Mouse (Mus musculus) embryonic facial prominence, embryonic 11.5 days (tissue): ENCODE measurements around the gene Osbpl9. TPM values are rescaled to one million over a fixed set of nuclear protein-coding genes. Genes with fewer than 3 reads are reported as not detected.

Source experiments
- ATAC-seq: fragments of 200-750 bp; cut with Nextera tagmentation; replicated peaks from 2 replicates; pipeline ENCODE4 v1.8.0; 2017; ENCODE audit warnings: low read depth; ENCODE audit not compliant: insufficient number of reproducible peaks, low FRiP score, low TSS enrichment
- DNase-seq: peaks from one replicate; pipeline ENCODE4 v3.0.0-alpha.2; 2015; ENCODE audit warnings: low spot score
- H3K27ac ChIP-seq: fragments of 300-500 bp; sonication (generic); replicated peaks from 2 replicates; pipeline ENCODE4 v1.5.1; 2014; ENCODE audit warnings: mild to moderate bottlenecking, low read depth, low read length, control low read depth
- H3K27me3 ChIP-seq: fragments of 300-500 bp; sonication (generic); 2 replicates; pipeline ENCODE4 v1.6.1; 2014; ENCODE audit warnings: mild to moderate bottlenecking, low read length, moderate library complexity, mixed read lengths; ENCODE audit not compliant: control insufficient read depth, insufficient read depth
- H3K36me3 ChIP-seq: fragments of 300-500 bp; sonication (generic); replicated peaks from 2 replicates; pipeline ENCODE4 v1.6.1; 2014; ENCODE audit warnings: low read depth, mild to moderate bottlenecking, low read length, moderate library complexity, mixed read lengths; ENCODE audit not compliant: control insufficient read depth, insufficient read depth
- H3K4me1 ChIP-seq: fragments of 300-500 bp; sonication (generic); 2 replicates; pipeline ENCODE4 v1.6.1; 2014; ENCODE audit warnings: low read length, mixed read lengths; ENCODE audit not compliant: control insufficient read depth, insufficient read depth
- H3K4me2 ChIP-seq: fragments of 300-500 bp; sonication (generic); 2 replicates; pipeline ENCODE4 v1.6.1; 2014; ENCODE audit warnings: low read depth, mild to moderate bottlenecking, control low read depth, low read length, moderate library complexity
- H3K4me3 ChIP-seq: fragments of 300-500 bp; sonication (generic); 2 replicates; pipeline ENCODE4 v1.5.1; 2014; ENCODE audit warnings: low read depth, low read length, control low read depth
- H3K9ac ChIP-seq: fragments of 300-500 bp; sonication (generic); replicated peaks from 2 replicates; pipeline ENCODE4 v1.6.1; 2014; ENCODE audit warnings: mild to moderate bottlenecking, control low read depth, low read length
- H3K9me3 ChIP-seq: fragments of 300-500 bp; sonication (generic); replicated peaks from 2 replicates; pipeline ENCODE4 v1.6.1; 2016; ENCODE audit warnings: mild to moderate bottlenecking, low read length, inconsistent platforms, mixed read lengths; ENCODE audit not compliant: control insufficient read depth
- WGBS: fragments of 180-500 bp; shearing (Covaris S2); extraction: QIAGEN DNeasy Blood & Tissue Kit; methylation state at CpG from one replicate; pipeline ENCODE4 v1.1.7; 2014; 5-methylcytosine and 5-hydroxymethylcytosine counted together
- polyA plus RNA-seq: library from polyadenylated mRNA; unstranded; fragments of >200 nt; fragmentation: Nextera tagmentation; extraction: Ambion mirVana; gene quantifications from 2 replicates; pipeline ENCODE4 v1.2.1, GENCODE M21; 2014

Gene Osbpl9
- polyA plus RNA-seq, 1 experiment from 2014 or later, result 81.0 TPM

GRCm38 (mm10) chr4:109165521-109166173 is 36.4 kb downstream of the Osbpl9 start:
- ATAC-seq, result no peak
- 41% methylated on average over 12 of the region's 12 CpGs for WGBS

GRCm38 (mm10) chr4:109156481-109157261 is 45.4 kb downstream of the Osbpl9 start:
- H3K27ac ChIP-seq, result no peak overlapping the region
- H3K27me3 ChIP-seq, result no peaks in the 10 kb centered on the region
- no peaks in the 10 kb centered on the region for H3K36me3 ChIP-seq
- no peaks in the 10 kb centered on the region for H3K4me1 ChIP-seq
- WGBS, result 32% methylated on average over 24 of the region's 24 CpGs
- H3K4me3 ChIP-seq, result no peak overlapping the region
- H3K9ac ChIP-seq, result no peak overlapping the region
- 0 out of 2 replicates have a peak overlapping the region, but pooled peaks have one; percentile 5 for H3K4me2 ChIP-seq
- no peak; the same call in 1 of the 2 replicates for ATAC-seq
- DNase-seq, result peak; percentile 47
- H3K9me3 ChIP-seq, result no peaks in the 10 kb centered on the region

More at GRCm38 (mm10) chr4:109165521-109166173, 36.4 kb downstream of the Osbpl9 start:
- no peaks in the 10 kb centered on the region for H3K9me3 ChIP-seq
- no peak overlapping the region for H3K4me2 ChIP-seq
- no peaks in the 10 kb centered on the region for H3K36me3 ChIP-seq
- H3K4me3 ChIP-seq, result no peak overlapping the region
- DNase-seq, result peak; percentile 90
- H3K9ac ChIP-seq, result no peak overlapping the region
- no peak overlapping the region for H3K27ac ChIP-seq
- no peaks in the 10 kb centered on the region for H3K27me3 ChIP-seq
- H3K4me1 ChIP-seq, result no peaks in the 10 kb centered on the region

GRCm38 (mm10) chr4:109156073-109156472 is 46.0 kb downstream of the Osbpl9 start:
- H3K27ac ChIP-seq, result no peak overlapping the region
- H3K36me3 ChIP-seq, result no peaks in the 10 kb centered on the region
- H3K4me1 ChIP-seq, result no peaks in the 10 kb centered on the region
- DNase-seq, result no peak
- ATAC-seq, result no peak
- H3K4me3 ChIP-seq, result no peak overlapping the region
- no peak overlapping the region for H3K4me2 ChIP-seq
- WGBS, result 85% methylated on average over 6 of the region's 6 CpGs
- H3K9ac ChIP-seq, result no peak overlapping the region
- H3K27me3 ChIP-seq, result no peaks in the 10 kb centered on the region
- H3K9me3 ChIP-seq, result no peaks in the 10 kb centered on the region

GRCm38 (mm10) chr4:109150214-109150613 is 51.9 kb downstream of the Osbpl9 start:
- H3K4me2 ChIP-seq, result no peak overlapping the region
- H3K4me3 ChIP-seq, result no peak overlapping the region
- H3K36me3 ChIP-seq, result no peaks in the 10 kb centered on the region
- DNase-seq (no peak), ATAC-seq (no peak)
- H3K9me3 ChIP-seq, result no peaks in the 10 kb centered on the region
- H3K9ac ChIP-seq, result no peak overlapping the region
- 64% methylated on average over 2 of the region's 2 CpGs for WGBS
- H3K4me1 ChIP-seq, result no peaks in the 10 kb centered on the region
- H3K27ac ChIP-seq, result no peak overlapping the region
- H3K27me3 ChIP-seq, result no peaks in the 10 kb centered on the region

DNA sequence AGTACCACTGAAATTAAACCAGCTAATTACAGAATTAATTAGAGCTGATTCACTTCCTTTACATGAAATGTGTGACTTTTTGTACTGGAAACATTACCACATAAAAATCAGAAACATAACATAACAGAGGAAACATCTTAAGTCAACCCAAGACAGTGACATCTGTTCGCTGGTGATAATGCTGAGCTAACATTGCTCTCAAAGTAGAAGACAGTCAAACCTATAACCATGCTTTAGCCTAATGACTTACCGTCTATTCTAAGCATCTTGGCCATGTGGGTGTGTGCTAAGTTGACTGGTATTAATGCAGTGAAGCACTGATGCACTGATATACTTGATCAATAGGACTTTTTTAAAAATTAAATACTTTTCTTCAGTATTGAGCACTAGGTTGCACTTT is 52.7 kb downstream of the Osbpl9 start:
- no peak overlapping the region for H3K4me3 ChIP-seq
- DNase-seq (no peak), ATAC-seq (no peak)
- no peaks in the 10 kb centered on the region for H3K36me3 ChIP-seq
- no peak overlapping the region for H3K4me2 ChIP-seq
- H3K27me3 ChIP-seq, result no peaks in the 10 kb centered on the region
- 87% methylated on average over 2 of the region's 2 CpGs for WGBS
- no peaks in the 10 kb centered on the region for H3K9me3 ChIP-seq
- no peak overlapping the region for H3K9ac ChIP-seq
- no peak overlapping the region for H3K27ac ChIP-seq
- no peaks in the 10 kb centered on the region for H3K4me1 ChIP-seq

DNA sequence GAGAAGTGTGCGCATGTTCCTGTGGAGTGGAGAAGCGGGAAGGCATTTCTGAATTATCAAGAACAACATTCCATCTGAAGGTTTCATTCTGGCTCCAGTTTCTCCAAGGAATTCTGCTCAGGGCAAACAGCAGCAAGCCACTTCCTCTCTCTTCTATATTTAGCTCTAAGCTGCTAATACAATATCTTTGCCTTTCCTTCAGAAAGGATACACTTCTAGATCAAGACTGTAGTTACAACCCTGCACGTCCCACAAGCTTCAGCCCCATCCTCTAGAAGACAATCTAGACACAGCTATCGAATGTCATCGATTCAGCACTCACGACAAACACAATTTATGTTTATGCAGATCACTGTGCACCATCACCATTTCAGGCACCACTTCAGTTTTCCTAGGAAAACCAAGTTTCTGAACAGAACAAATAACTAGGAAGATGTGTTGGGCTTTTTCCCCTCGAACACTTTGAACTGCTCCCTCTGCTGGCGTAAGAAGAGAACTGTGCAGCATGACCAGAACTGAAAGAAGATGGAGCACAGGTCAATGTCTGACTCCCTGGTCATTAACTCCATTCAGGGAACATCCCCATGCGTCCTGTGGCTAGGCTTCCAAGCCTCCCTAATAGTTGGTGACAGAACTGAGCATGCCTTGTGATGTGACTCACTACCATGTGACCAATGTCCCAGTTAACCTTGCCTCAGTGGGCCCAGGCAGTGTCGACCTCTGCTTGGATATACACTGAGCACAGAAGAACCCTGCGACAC is 54.6 kb downstream of the Osbpl9 start:
- 57% methylated on average over 11 of the region's 11 CpGs for WGBS
- H3K27ac ChIP-seq, result no peak overlapping the region
- H3K36me3 ChIP-seq, result no peaks in the 10 kb centered on the region
- DNase-seq, result peak; percentile 81
- H3K4me2 ChIP-seq, result no peak overlapping the region
- peak; percentile 62; the same call in 1 of the 2 replicates for ATAC-seq
- no peaks in the 10 kb centered on the region for H3K9me3 ChIP-seq
- H3K4me3 ChIP-seq, result no peak overlapping the region
- H3K4me1 ChIP-seq, result no peaks in the 10 kb centered on the region
- H3K9ac ChIP-seq, result no peak overlapping the region
- no peaks in the 10 kb centered on the region for H3K27me3 ChIP-seq

DNA sequence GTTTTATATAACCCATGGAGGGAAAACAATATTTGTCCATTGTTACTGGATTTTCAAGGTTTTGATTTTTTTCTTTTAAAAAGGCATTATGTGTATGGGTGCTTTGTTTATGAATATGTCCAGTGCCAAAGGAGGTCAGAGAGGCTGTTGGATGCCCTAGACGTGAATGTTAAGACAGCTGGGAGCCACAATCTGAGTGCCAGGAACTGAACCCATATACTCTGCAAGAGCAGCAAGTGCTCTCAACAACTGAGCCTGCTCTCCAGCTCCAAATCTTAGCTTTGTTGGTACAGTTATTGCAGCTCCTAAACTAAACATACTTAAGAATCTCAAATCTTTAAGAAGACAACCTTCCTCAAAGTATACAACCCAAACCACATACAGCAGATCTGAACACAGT is 59.0 kb downstream of the Osbpl9 start:
- Histone ChIP-seq H3K4me2 (no peak overlapping the region), H3K9ac (no peak overlapping the region), H3K36me3 (no peaks in the 10 kb centered on the region), H3K4me3 (no peak overlapping the region), H3K27me3 (no peaks in the 10 kb centered on the region), H3K27ac (no peak overlapping the region), H3K4me1 (no peaks in the 10 kb centered on the region), H3K9me3 (no peaks in the 10 kb centered on the region)
- 89% methylated on average over 1 of the region's 1 CpGs for WGBS
- DNase-seq (no peak), ATAC-seq (no peak)
